Mouse (Mus musculus): ENCODE data around the gene Ank3. TPM values are rescaled to one million over a fixed set of nuclear protein-coding genes. Genes with fewer than 3 reads are reported as not detected.
A peak's percentile ranks its signal among the peaks of the same experiment; 100 is the strongest.

Gene Ank3
- total RNA-seq, 2 experiments from 2014 or later: 0.77 TPM; not detected in 1

- no peak for ATAC-seq (replicated peaks; ENCODE audit: low FRiP score, poor library complexity, severe bottlenecking)
Observed at GRCm38 (mm10) chr10:69790606-69791005, 392.0 kb downstream of the Ank3 start.

- no peak for ATAC-seq (replicated peaks; ENCODE audit: low FRiP score, poor library complexity, severe bottlenecking)
Observed at GRCm38 (mm10) chr10:69791951-69792350, 393.4 kb downstream of the Ank3 start.

- no peak for ATAC-seq (replicated peaks; ENCODE audit: low FRiP score, poor library complexity, severe bottlenecking)
Observed at GRCm38 (mm10) chr10:69792400-69792799, 393.8 kb downstream of the Ank3 start.

- ATAC-seq (replicated peaks; ENCODE audit: low FRiP score, poor library complexity, severe bottlenecking): no peak
Observed at GRCm38 (mm10) chr10:69793079-69793478, 394.5 kb downstream of the Ank3 start.

- ATAC-seq (replicated peaks; ENCODE audit: low FRiP score, poor library complexity, severe bottlenecking): no peak
Observed at GRCm38 (mm10) chr10:69795656-69796055, 397.1 kb downstream of the Ank3 start.

- ATAC-seq (replicated peaks; ENCODE audit: low FRiP score, poor library complexity, severe bottlenecking): no peak
Observed at GRCm38 (mm10) chr10:69796421-69796886, 397.9 kb downstream of the Ank3 start.

- ATAC-seq (replicated peaks; ENCODE audit: low FRiP score, poor library complexity, severe bottlenecking): no peak
Observed at GRCm38 (mm10) chr10:69803135-69803756, 404.7 kb downstream of the Ank3 start.

- no peak for ATAC-seq (replicated peaks; ENCODE audit: low FRiP score, poor library complexity, severe bottlenecking)
Observed at GRCm38 (mm10) chr10:69804613-69805012, 406.0 kb downstream of the Ank3 start.

- no peak for ATAC-seq (replicated peaks; ENCODE audit: low FRiP score, poor library complexity, severe bottlenecking)
Observed at GRCm38 (mm10) chr10:69810785-69811184, 412.2 kb downstream of the Ank3 start.

GRCm38 (mm10) chr10:69813823-69814522, 415.4 kb downstream of the Ank3 start:
- ATAC-seq (replicated peaks; ENCODE audit: low FRiP score, poor library complexity, severe bottlenecking): no peak

GRCm38 (mm10) chr10:69821245-69821644, 422.7 kb downstream of the Ank3 start:
- no peak for ATAC-seq (replicated peaks; ENCODE audit: low FRiP score, poor library complexity, severe bottlenecking)

- no peak for ATAC-seq (replicated peaks; ENCODE audit: low FRiP score, poor library complexity, severe bottlenecking)
Observed at GRCm38 (mm10) chr10:69828770-69829169, 430.2 kb downstream of the Ank3 start.

- no peak for ATAC-seq (replicated peaks; ENCODE audit: low FRiP score, poor library complexity, severe bottlenecking)
Observed at GRCm38 (mm10) chr10:69829236-69829635, 430.7 kb downstream of the Ank3 start.

- no peak for ATAC-seq (replicated peaks; ENCODE audit: low FRiP score, poor library complexity, severe bottlenecking)
Observed at GRCm38 (mm10) chr10:69831568-69831967, 433.0 kb downstream of the Ank3 start.

GRCm38 (mm10) chr10:69832241-69832640, 433.7 kb downstream of the Ank3 start:
- no peak for ATAC-seq (replicated peaks; ENCODE audit: low FRiP score, poor library complexity, severe bottlenecking)

- ATAC-seq (replicated peaks; ENCODE audit: low FRiP score, poor library complexity, severe bottlenecking): no peak
Observed at GRCm38 (mm10) chr10:69832822-69833221, 434.2 kb downstream of the Ank3 start.

GRCm38 (mm10) chr10:69834700-69835099, 436.1 kb downstream of the Ank3 start:
- ATAC-seq (replicated peaks; ENCODE audit: low FRiP score, poor library complexity, severe bottlenecking): no peak

- peak; percentile 57; the same call in 1 of the 2 replicates for ATAC-seq (replicated peaks; ENCODE audit: low FRiP score, poor library complexity, severe bottlenecking)
Observed at GRCm38 (mm10) chr10:69845749-69846148, 447.2 kb downstream of the Ank3 start.

GRCm38 (mm10) chr10:69852366-69853091, 454.0 kb downstream of the Ank3 start:
- ATAC-seq (replicated peaks; ENCODE audit: low FRiP score, poor library complexity, severe bottlenecking): no peak

GRCm38 (mm10) chr10:69854587-69855185, 456.1 kb downstream of the Ank3 start:
- ATAC-seq (replicated peaks; ENCODE audit: low FRiP score, poor library complexity, severe bottlenecking): no peak

Data from erythroblast, adult 5-6 weeks (primary cell).